Mouse (Mus musculus): ENCODE measurements around the gene Cntnap5a. TPM values are rescaled to one million over a fixed set of nuclear protein-coding genes. Genes with fewer than 3 reads are reported as not detected.

The Cntnap5a gene
- polyA plus RNA-seq, 1 experiment from 2014 or later: 3.9 TPM

GRCm38 (mm10) chr1:116366806-116367205 lies 682.2 kb downstream of the Cntnap5a start:
- Histone ChIP-seq H3K36me3 (ENCODE audit: control insufficient read depth, insufficient read depth, low read length) (no peaks in the 10 kb centered on the region), H3K9me3 (ENCODE audit: control insufficient read depth, low read length) (no peaks in the 10 kb centered on the region), H3K4me3 (ENCODE audit: low read depth, low read length) (no peak overlapping the region), H3K4me2 (ENCODE audit: low read depth, low read length) (no peak overlapping the region), H3K27ac (ENCODE audit: low read depth, low read length) (no peak overlapping the region), H3K9ac (replicated peaks; ENCODE audit: low read depth, low read length) (no peak overlapping the region), H3K27me3 (ENCODE audit: control insufficient read depth, insufficient read depth, low read length) (no peaks in the 10 kb centered on the region), H3K4me1 (ENCODE audit: control insufficient read depth, insufficient read depth, low read length) (no peaks in the 10 kb centered on the region)
- no peak; the same call in 1 of the 2 replicates for ATAC-seq (ENCODE audit: low read depth)

- 34% methylated on average over 7 of the region's 7 CpGs for WGBS
- peak; percentile 49; the same call in 1 of the 2 replicates for ATAC-seq (ENCODE audit: low read depth)
- Histone ChIP-seq H3K27me3 (ENCODE audit: control insufficient read depth, insufficient read depth, low read length) (no peaks in the 10 kb centered on the region), H3K27ac (ENCODE audit: low read depth, low read length) (no peak overlapping the region), H3K9ac (replicated peaks; ENCODE audit: low read depth, low read length) (no peak overlapping the region), H3K9me3 (ENCODE audit: control insufficient read depth, low read length) (no peaks in the 10 kb centered on the region), H3K4me2 (ENCODE audit: low read depth, low read length) (no peak overlapping the region), H3K4me3 (ENCODE audit: low read depth, low read length) (no peak overlapping the region), H3K4me1 (ENCODE audit: control insufficient read depth, insufficient read depth, low read length) (no peaks in the 10 kb centered on the region), H3K36me3 (ENCODE audit: control insufficient read depth, insufficient read depth, low read length) (no peaks in the 10 kb centered on the region)
Observed at GRCm38 (mm10) chr1:116367572-116367971, 683.0 kb downstream of the Cntnap5a start.

GRCm38 (mm10) chr1:116370817-116371216 lies 686.3 kb downstream of the Cntnap5a start:
- Histone ChIP-seq H3K9ac (replicated peaks; ENCODE audit: low read depth, low read length) (no peak overlapping the region), H3K27ac (ENCODE audit: low read depth, low read length) (no peak overlapping the region), H3K4me1 (ENCODE audit: control insufficient read depth, insufficient read depth, low read length) (no peaks in the 10 kb centered on the region), H3K36me3 (ENCODE audit: control insufficient read depth, insufficient read depth, low read length) (no peaks in the 10 kb centered on the region), H3K9me3 (ENCODE audit: control insufficient read depth, low read length) (no peaks in the 10 kb centered on the region), H3K4me3 (ENCODE audit: low read depth, low read length) (no peak overlapping the region), H3K27me3 (ENCODE audit: control insufficient read depth, insufficient read depth, low read length) (no peaks in the 10 kb centered on the region), H3K4me2 (ENCODE audit: low read depth, low read length) (no peak overlapping the region)
- no peak for ATAC-seq (ENCODE audit: low read depth)
- WGBS: 94% methylated on average over 4 of the region's 4 CpGs

GRCm38 (mm10) chr1:116373551-116373950 lies 689.0 kb downstream of the Cntnap5a start:
- Histone ChIP-seq H3K4me1 (ENCODE audit: control insufficient read depth, insufficient read depth, low read length) (no peaks in the 10 kb centered on the region), H3K27me3 (ENCODE audit: control insufficient read depth, insufficient read depth, low read length) (no peaks in the 10 kb centered on the region), H3K4me2 (ENCODE audit: low read depth, low read length) (no peak overlapping the region), H3K9me3 (ENCODE audit: control insufficient read depth, low read length) (no peaks in the 10 kb centered on the region), H3K4me3 (ENCODE audit: low read depth, low read length) (no peak overlapping the region), H3K36me3 (ENCODE audit: control insufficient read depth, insufficient read depth, low read length) (no peaks in the 10 kb centered on the region), H3K9ac (replicated peaks; ENCODE audit: low read depth, low read length) (no peak overlapping the region), H3K27ac (ENCODE audit: low read depth, low read length) (no peak overlapping the region)
- 81% methylated on average over 1 of the region's 1 CpGs for WGBS
- ATAC-seq (ENCODE audit: low read depth): no peak

- Histone ChIP-seq H3K9ac (replicated peaks; ENCODE audit: low read depth, low read length) (no peak overlapping the region), H3K36me3 (ENCODE audit: control insufficient read depth, insufficient read depth, low read length) (no peaks in the 10 kb centered on the region), H3K9me3 (ENCODE audit: control insufficient read depth, low read length) (no peaks in the 10 kb centered on the region), H3K4me1 (ENCODE audit: control insufficient read depth, insufficient read depth, low read length) (no peaks in the 10 kb centered on the region), H3K4me2 (ENCODE audit: low read depth, low read length) (no peak overlapping the region), H3K27me3 (ENCODE audit: control insufficient read depth, insufficient read depth, low read length) (no peaks in the 10 kb centered on the region), H3K4me3 (ENCODE audit: low read depth, low read length) (no peak overlapping the region), H3K27ac (ENCODE audit: low read depth, low read length) (no peak overlapping the region)
- peak; percentile 86 for ATAC-seq (ENCODE audit: low read depth)
Observed at GRCm38 (mm10) chr1:116392390-116392789, 707.8 kb downstream of the Cntnap5a start.

- Histone ChIP-seq H3K4me2 (ENCODE audit: low read depth, low read length) (no peak overlapping the region), H3K9me3 (ENCODE audit: control insufficient read depth, low read length) (no peaks in the 10 kb centered on the region), H3K27ac (ENCODE audit: low read depth, low read length) (no peak overlapping the region), H3K27me3 (ENCODE audit: control insufficient read depth, insufficient read depth, low read length) (no peaks in the 10 kb centered on the region), H3K4me1 (ENCODE audit: control insufficient read depth, insufficient read depth, low read length) (no peaks in the 10 kb centered on the region), H3K9ac (replicated peaks; ENCODE audit: low read depth, low read length) (no peak overlapping the region), H3K4me3 (ENCODE audit: low read depth, low read length) (no peak overlapping the region), H3K36me3 (ENCODE audit: control insufficient read depth, insufficient read depth, low read length) (no peaks in the 10 kb centered on the region)
- 69% methylated on average over 1 of the region's 1 CpGs for WGBS
- ATAC-seq (ENCODE audit: low read depth): no peak
Observed at GRCm38 (mm10) chr1:116401996-116402656, 717.6 kb downstream of the Cntnap5a start.

- H3K4me2 ChIP-seq (ENCODE audit: low read depth, low read length): no peak overlapping the region
- no peaks in the 10 kb centered on the region for H3K27me3 ChIP-seq (ENCODE audit: control insufficient read depth, insufficient read depth, low read length)
- H3K27ac ChIP-seq (ENCODE audit: low read depth, low read length): no peak overlapping the region
- WGBS: 85% methylated on average over 1 of the region's 1 CpGs
- ATAC-seq (ENCODE audit: low read depth): no peak
- H3K36me3 ChIP-seq (ENCODE audit: control insufficient read depth, insufficient read depth, low read length): no peaks in the 10 kb centered on the region
- no peaks in the 10 kb centered on the region for H3K9me3 ChIP-seq (ENCODE audit: control insufficient read depth, low read length)
- no peak overlapping the region for H3K9ac ChIP-seq (replicated peaks; ENCODE audit: low read depth, low read length)
- no peak overlapping the region for H3K4me3 ChIP-seq (ENCODE audit: low read depth, low read length)
- no peaks in the 10 kb centered on the region for H3K4me1 ChIP-seq (ENCODE audit: control insufficient read depth, insufficient read depth, low read length)
Observed at GRCm38 (mm10) chr1:116409836-116410235, 725.3 kb downstream of the Cntnap5a start.

GRCm38 (mm10) chr1:116428396-116428795 lies 743.8 kb downstream of the Cntnap5a start:
- no peak for ATAC-seq (ENCODE audit: low read depth)
- Histone ChIP-seq H3K27ac (ENCODE audit: low read depth, low read length) (no peak overlapping the region), H3K4me1 (ENCODE audit: control insufficient read depth, insufficient read depth, low read length) (no peaks in the 10 kb centered on the region), H3K9me3 (ENCODE audit: control insufficient read depth, low read length) (no peaks in the 10 kb centered on the region), H3K27me3 (ENCODE audit: control insufficient read depth, insufficient read depth, low read length) (no peaks in the 10 kb centered on the region), H3K4me2 (ENCODE audit: low read depth, low read length) (no peak overlapping the region), H3K4me3 (ENCODE audit: low read depth, low read length) (no peak overlapping the region), H3K9ac (replicated peaks; ENCODE audit: low read depth, low read length) (no peak overlapping the region), H3K36me3 (ENCODE audit: control insufficient read depth, insufficient read depth, low read length) (no peaks in the 10 kb centered on the region)
- 49% methylated on average over 2 of the region's 2 CpGs for WGBS

- Histone ChIP-seq H3K4me3 (ENCODE audit: low read depth, low read length) (no peak overlapping the region), H3K27me3 (ENCODE audit: control insufficient read depth, insufficient read depth, low read length) (no peaks in the 10 kb centered on the region), H3K27ac (ENCODE audit: low read depth, low read length) (no peak overlapping the region), H3K36me3 (ENCODE audit: control insufficient read depth, insufficient read depth, low read length) (no peaks in the 10 kb centered on the region), H3K9me3 (ENCODE audit: control insufficient read depth, low read length) (no peaks in the 10 kb centered on the region), H3K9ac (replicated peaks; ENCODE audit: low read depth, low read length) (no peak overlapping the region), H3K4me2 (ENCODE audit: low read depth, low read length) (no peak overlapping the region), H3K4me1 (ENCODE audit: control insufficient read depth, insufficient read depth, low read length) (no peaks in the 10 kb centered on the region)
- 35% methylated on average over 4 of the region's 4 CpGs for WGBS
- ATAC-seq (ENCODE audit: low read depth): peak; percentile 90
Observed at GRCm38 (mm10) chr1:116455115-116455717, 770.7 kb downstream of the Cntnap5a start.

Measured in neural tube, embryonic 14.5 days (tissue).